Mouse (Mus musculus) fat pad, adult 2 months (tissue): ENCODE measurements around the gene Fam69b.
"Not testable (repeated sequence)": the region's sequence is repeated elsewhere in the genome, so short reads cannot be mapped to it uniquely, and the experiment has no call there.

Experiments
- DNase-seq: peaks from one replicate; pipeline ENCODE4 v3.0.0-alpha.2; 2011; ENCODE audit warnings: low read depth, low spot score; ENCODE audit errors: extremely low read depth

Fam69b gene

GRCm38 (mm10) chr2:26657426-26657825 lies 29.2 kb downstream of the Fam69b start:
- DNase-seq: no peak

DNA sequence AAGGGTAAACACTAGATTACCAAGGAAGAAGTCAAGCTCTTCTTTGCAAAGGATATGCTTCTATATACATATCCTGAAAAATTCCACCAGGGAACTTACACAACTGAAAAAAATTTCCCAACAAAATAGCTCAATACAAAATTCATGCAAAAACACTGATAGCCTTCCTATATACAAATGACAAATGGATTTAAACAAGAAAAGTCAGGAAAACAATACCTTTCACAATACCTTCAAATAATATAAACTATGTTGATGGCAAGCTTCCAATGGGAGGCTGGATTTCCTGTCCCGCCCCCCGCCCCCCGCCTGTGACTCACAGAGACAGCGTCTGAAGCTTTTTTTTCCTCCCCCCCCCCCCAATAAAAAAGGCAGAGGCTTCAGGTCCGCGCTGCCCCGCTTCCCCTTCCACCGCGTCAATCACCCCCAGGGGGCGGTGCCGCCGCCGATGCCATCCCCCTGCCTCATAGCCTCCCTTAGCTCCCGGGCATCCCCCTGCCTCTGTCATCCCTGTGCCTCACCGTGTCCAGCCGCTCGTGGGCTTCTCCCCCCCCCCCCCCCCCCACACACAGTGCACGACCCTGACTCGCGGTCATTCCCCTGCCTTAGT lies 33.0 kb downstream of the Fam69b start:
- no peak for DNase-seq

GRCm38 (mm10) chr2:26661768-26662508 lies 33.7 kb downstream of the Fam69b start:
- DNase-seq: no peak

GRCm38 (mm10) chr2:26662509-26662882 lies 34.2 kb downstream of the Fam69b start:
- no peak for DNase-seq

DNA sequence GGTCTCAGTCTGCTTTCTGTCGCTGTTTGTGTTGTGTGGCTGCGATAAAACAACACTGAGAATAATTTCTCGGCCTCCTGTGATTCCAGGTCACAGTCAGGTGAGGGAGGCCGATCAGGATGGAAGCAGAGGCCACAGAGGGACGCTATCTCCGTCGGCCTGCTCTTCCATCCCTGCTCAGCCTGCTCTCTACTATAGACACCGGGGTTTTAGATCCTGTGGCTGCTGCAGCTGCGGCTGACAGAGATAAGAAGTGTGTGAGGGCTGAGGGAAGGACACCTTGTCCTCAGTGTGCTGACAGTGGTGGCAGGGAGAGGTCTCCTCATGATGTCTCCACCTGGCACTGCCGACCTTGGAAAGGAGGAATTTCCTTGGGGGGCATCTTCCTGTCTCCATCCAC lies 34.9 kb downstream of the Fam69b start:
- no peak for DNase-seq

GRCm38 (mm10) chr2:26663551-26663950 lies 35.3 kb downstream of the Fam69b start:
- DNase-seq: not testable (repeated sequence)

GRCm38 (mm10) chr2:26668746-26669145 lies 40.5 kb downstream of the Fam69b start:
- no peak for DNase-seq

GRCm38 (mm10) chr2:26671182-26671581 lies 42.9 kb downstream of the Fam69b start, which contains the start of gene Lcn4:
Gene Lcn4 (minus strand): TSS chr2:26671282.
- DNase-seq: no peak
